8 mouse cellular contexts compared by ENCODE assay signal in genomic region chr8:111642496-111642895, GRCm38 (mm10). TPM values are rescaled to one million over a fixed set of nuclear protein-coding genes. Genes with fewer than 3 reads are reported as not detected.
DNase-seq lines count a peak whose midpoint lies in the region; TF ChIP-seq lines count a peak whose summit lies in the region.

No protein-coding gene starts in this region.

- H3K4me2 ChIP-seq in myocyte (ENCODE audit: low read depth): peak overlapping the region; percentile 99

- peaks cover 7% of the 10 kb centered on the region; the same call in 1 of the 2 replicates for H3K4me1 ChIP-seq in heart, embryonic 10.5 days
- H3K4me1 ChIP-seq in limb, embryonic 10.5 days: peaks cover 8% of the 10 kb centered on the region
- H3K4me1 ChIP-seq in cerebellum, adult 2 months (ENCODE audit: control insufficient read depth, insufficient read depth, low read length): no peaks in the 10 kb centered on the region

- peaks cover 26% of the 10 kb centered on the region for H3K79me2 ChIP-seq in myocyte (ENCODE audit: control insufficient read depth, insufficient read depth)

- intact Hi-C loops in gastrocnemius, postnatal 14 days (cut with DNase I; ENCODE audit: low total_unique reads): no loop called here
- intact Hi-C loops in gastrocnemius, postnatal 36 days (cut with DNase I): no loop called here

- no peaks in the 10 kb centered on the region for H3K27me3 ChIP-seq in heart, embryonic 10.5 days (ENCODE audit: insufficient read depth, poor library complexity, severe bottlenecking)
- H3K27me3 ChIP-seq in limb, embryonic 10.5 days (ENCODE audit: low read depth, poor library complexity, severe bottlenecking): no peaks in the 10 kb centered on the region
- H3K27me3 ChIP-seq in myocyte (ENCODE audit: control insufficient read depth, insufficient read depth, insufficient read length): no peaks in the 10 kb centered on the region
- no peaks in the 10 kb centered on the region for H3K27me3 ChIP-seq in cerebellum, adult 2 months (ENCODE audit: control insufficient read depth, insufficient read depth, low read length)

- no peak overlapping the region for H3ac ChIP-seq in myocyte (ENCODE audit: control insufficient read depth, insufficient read length)

- peak overlapping the region; percentile 90 for H3K4me3 ChIP-seq in heart, embryonic 10.5 days
- H3K4me3 ChIP-seq in limb, embryonic 10.5 days: peak overlapping the region; percentile 86
- peak overlapping the region; percentile 32 for H3K4me3 ChIP-seq in myocyte
- H3K4me3 ChIP-seq in cerebellum, adult 2 months (replicated peaks; ENCODE audit: insufficient read depth, low read depth, low read length): no peak overlapping the region

- no peak for TF ChIP-seq POLR2A in myocyte (IDR thresholded peaks at IDR 0.05; ENCODE audit: insufficient read length, low read depth)
- TF ChIP-seq POLR2A in cerebellum, adult 2 months (IDR thresholded peaks at IDR 0.05; ENCODE audit: borderline replicate concordance, insufficient read depth, low read length): no peak

- no peaks in the 10 kb centered on the region for H3K9me3 ChIP-seq in heart, embryonic 10.5 days
- no peaks in the 10 kb centered on the region for H3K9me3 ChIP-seq in limb, embryonic 10.5 days (replicated peaks)

- H3K27ac ChIP-seq in heart, embryonic 10.5 days: peak overlapping the region; percentile 100
- H3K27ac ChIP-seq in limb, embryonic 10.5 days: peak overlapping the region; percentile 99
- no peak overlapping the region for H3K27ac ChIP-seq in cerebellum, adult 2 months (ENCODE audit: insufficient read depth, low read length)

- WGBS in heart, embryonic 10.5 days: 32% methylated on average over 5 of the region's 5 CpGs
- WGBS in limb, embryonic 10.5 days: 70% methylated on average over 5 of the region's 5 CpGs
- WGBS in cerebellum, adult 2 months: 59% methylated on average over 5 of the region's 5 CpGs

- no peaks in the 10 kb centered on the region for H3K36me3 ChIP-seq in heart, embryonic 10.5 days
- H3K36me3 ChIP-seq in limb, embryonic 10.5 days: peaks cover 17% of the 10 kb centered on the region; the same call in 1 of the 2 replicates
- H3K36me3 ChIP-seq in myocyte (ENCODE audit: control insufficient read depth, insufficient read depth): peaks cover 6% of the 10 kb centered on the region

- peak; percentile 29 for DNase-seq in gastrocnemius, postnatal 14 days
- DNase-seq in gastrocnemius, postnatal 36 days: no peak
- peak; percentile 75 for DNase-seq in MEL-GATA-1-ER (ENCODE audit: extremely low read depth, low read depth)
- DNase-seq in heart, embryonic 10.5 days (ENCODE audit: low spot score): no peak
- no peak for DNase-seq in limb, embryonic 10.5 days (ENCODE audit: low spot score)
- no peak for DNase-seq in layer of hippocampus, postnatal 25 days (ENCODE audit: extremely low spot score in 1 of 2, low spot score in 1 of 2)
- DNase-seq in cerebellum, adult 2 months: no peak

- no peak for TF ChIP-seq CTCF in cerebellum, adult 2 months (IDR thresholded peaks at IDR 0.05; ENCODE audit: borderline replicate concordance, insufficient read depth, low read depth, low read length)

TF ChIP-seq in myocyte, 11 proteins besides CTCF, POLR2A, EP300 and RAD21:
- no peak for TF ChIP-seq TCF3 (IDR thresholded peaks at IDR 0.05; ENCODE audit: insufficient read length, low read depth)
- TF ChIP-seq POLR2AphosphoS2 (IDR thresholded peaks at IDR 0.05; ENCODE audit: insufficient read length, low read depth): no peak
- TF ChIP-seq E2F4 (IDR thresholded peaks at IDR 0.05; ENCODE audit: insufficient read depth): no peak
- TF ChIP-seq MYOG (IDR thresholded peaks at IDR 0.05; ENCODE audit: control insufficient read depth in 1 of 3, insufficient read depth in 1 of 3, insufficient read length in 2 of 3, low read depth in 2 of 3): no peak
TF ChIP-seq in myocyte: peak in this region for 0.

RNA-seq across cellular contexts. Expression of gene Zfp1, which starts 0.7 kb away (rescaled TPM):
- 1 to 10 TPM; 7.4 to 8.4 TPM for total RNA-seq in gastrocnemius, postnatal 14 days (2021)
- total RNA-seq in gastrocnemius, postnatal 36 days (2021): 1 to 10 TPM; 6.8 to 9.2 TPM
- 17.6 and 18.1 TPM in 2 replicates for polyA plus RNA-seq in heart, embryonic 10.5 days (2016; fragmentation: Nextera tagmentation; extraction: Ambion mirVana)
- polyA plus RNA-seq in limb, embryonic 10.5 days (2016; fragmentation: Nextera tagmentation; extraction: Ambion mirVana): 21.6 and 21.7 TPM in 2 replicates
- polyA plus RNA-seq in myocyte (2012; fragmentation: generic; extraction: Trizol): 5.3 TPM
- total RNA-seq in layer of hippocampus, postnatal 25 days (2021): 10 to 100 TPM; 19.4 to 22.3 TPM
- 23.7 and 26.0 TPM in 2 replicates for polyA plus RNA-seq in cerebellum, adult 2 months (2012; rRNA removed)

RNA-seq across cellular contexts. Expression of gene Ldhd, which starts 12.3 kb away (rescaled TPM):
- total RNA-seq in gastrocnemius, postnatal 14 days (2021): 10 to 100 TPM; 14.1 to 16.0 TPM
- total RNA-seq in gastrocnemius, postnatal 36 days (2021): 10 to 100 TPM; 32.4 to 34.9 TPM
- polyA plus RNA-seq in heart, embryonic 10.5 days (2016; fragmentation: Nextera tagmentation; extraction: Ambion mirVana): 0.30 and 0.43 TPM in 2 replicates
- polyA plus RNA-seq in limb, embryonic 10.5 days (2016; fragmentation: Nextera tagmentation; extraction: Ambion mirVana): 0.11 and 0.25 TPM in 2 replicates
- 0.16 TPM for polyA plus RNA-seq in myocyte (2012; fragmentation: generic; extraction: Trizol)
- 1 to 10 TPM; 6.6 to 7.2 TPM for total RNA-seq in layer of hippocampus, postnatal 25 days (2021)
- polyA plus RNA-seq in cerebellum, adult 2 months (2012; rRNA removed): 22.9 and 24.4 TPM in 2 replicates

RNA-seq across cellular contexts. Expression of gene Ctrb1, which starts 48.3 kb away (rescaled TPM):
- under 1 TPM in 1 of 2 experiments, not detected in 1; 0.44 TPM for total RNA-seq in gastrocnemius, postnatal 14 days (2021)
- not detected for total RNA-seq in gastrocnemius, postnatal 36 days (2021)
- polyA plus RNA-seq in heart, embryonic 10.5 days (2016; fragmentation: Nextera tagmentation; extraction: Ambion mirVana): not detected in 2 replicates
- polyA plus RNA-seq in limb, embryonic 10.5 days (2016; fragmentation: Nextera tagmentation; extraction: Ambion mirVana): not detected in 2 replicates
- 85.4 TPM for polyA plus RNA-seq in myocyte (2012; fragmentation: generic; extraction: Trizol)
- not detected for total RNA-seq in layer of hippocampus, postnatal 25 days (2021)
- 0.29 and 0.33 TPM in 2 replicates for polyA plus RNA-seq in cerebellum, adult 2 months (2012; rRNA removed)

Comparison
In these comparisons a context has a peak if more than half of its experiments do, and no peak if none do; other contexts are left out.
1. DNase-seq: peak in gastrocnemius, postnatal 14 days (single experiment) and MEL-GATA-1-ER (single experiment); none in gastrocnemius, postnatal 36 days (0 of 2), heart, embryonic 10.5 days (single experiment), limb, embryonic 10.5 days (single experiment), layer of hippocampus, postnatal 25 days (0 of 2) and cerebellum, adult 2 months (0 of 2).
2. RNA of gene Ldhd, which starts 12.3 kb away (polyA plus RNA-seq): 22.9 to 24.4 TPM in cerebellum, adult 2 months; 0.30 to 0.43 TPM in heart, embryonic 10.5 days, 0.11 to 0.25 TPM in limb, embryonic 10.5 days and 0.16 TPM in myocyte (single experiment); every median in the first group is over 10 times any median in the second.
3. RNA of gene Ctrb1, which starts 48.3 kb away (polyA plus RNA-seq): 85.4 TPM in myocyte (single experiment); 0.29 to 0.33 TPM in cerebellum, adult 2 months, not detected in heart, embryonic 10.5 days and not detected in limb, embryonic 10.5 days; every median in the first group is over 10 times any median in the second.